Mouse (Mus musculus): ENCODE results near the gene Olfr1467.

Gene Olfr1467

GRCm38 (mm10) chr19:13361936-13362335 lies at the start of gene Olfr1467:
Gene Olfr1467, plus strand, starts transcription at chr19:13362236.
- no peak for DNase-seq (ENCODE audit: extremely low spot score)

GRCm38 (mm10) chr19:13315441-13315840 lies 46.6 kb upstream of the Olfr1467 start, which contains the start of gene Olfr1465:
Gene Olfr1465, minus strand, starts transcription at chr19:13315541.
- DNase-seq (ENCODE audit: extremely low spot score) = no peak

- no peak for DNase-seq (ENCODE audit: extremely low spot score)
These were observed 23.5 kb upstream of the Olfr1467 start, which contains the start of gene Olfr1466 for GRCm38 (mm10) chr19:13338562-13338961. Gene Olfr1466, plus strand, starts transcription at chr19:13338862.

- no peak for DNase-seq (ENCODE audit: extremely low spot score)
These were observed 45.5 kb downstream of the Olfr1467 start, which contains the start of gene Olfr1469 for GRCm38 (mm10) chr19:13407549-13407948. Gene Olfr1469, plus strand, starts transcription at chr19:13407849.
